Comparison of ENCODE assay signal across 20 mouse cellular contexts in genomic region chr4:58712166-58712565, GRCm38 (mm10).
DNase-seq lines count a peak whose midpoint lies in the region; ATAC-seq and TF ChIP-seq lines count a peak whose summit lies in the region.
"Had no signal": no experiment of that assay in that cellular context is flagged by ENCODE, and none has a peak within 500 bp of the region (broad histone marks: within the 10 kb centered on the region; RNA-seq: fewer than 3 reads in every experiment).

No protein-coding gene starts in this region.

- peaks cover 48% of the 10 kb centered on the region for H3K4me1 ChIP-seq in limb, embryonic 10.5 days
- peaks cover 45% of the 10 kb centered on the region for H3K4me1 ChIP-seq in limb, embryonic 12.5 days (replicated peaks)
- H3K4me1 ChIP-seq in cerebellum, adult 2 months (ENCODE audit: control insufficient read depth, insufficient read depth, low read length), result no peaks in the 10 kb centered on the region
- H3K4me1 ChIP-seq: forebrain, embryonic 15.5 days had no signal

- H3K4me2 ChIP-seq in limb, embryonic 12.5 days, result no peak overlapping the region; the same call in 1 of the 2 replicates
- H3K4me2 ChIP-seq: embryonic facial prominence, embryonic 12.5 days; forebrain, embryonic 13.5 days; forebrain, embryonic 15.5 days had no signal

- no peak for TF ChIP-seq POLR2A in cerebellum, adult 2 months (IDR thresholded peaks at IDR 0.05; ENCODE audit: borderline replicate concordance, insufficient read depth, low read length)

- 46% methylated on average over 10 of the region's 10 CpGs for WGBS in limb, embryonic 10.5 days
- 26% methylated on average over 10 of the region's 10 CpGs for WGBS in limb, embryonic 12.5 days
- WGBS in cerebellum, adult 2 months, result 85% methylated on average over 10 of the region's 10 CpGs

- DNase-seq in forelimb bud, embryonic 11.5 days (ENCODE audit: low read depth, low spot score), result peak; percentile 60
- DNase-seq in limb, embryonic 10.5 days (ENCODE audit: low spot score), result peak; percentile 42
- DNase-seq in retina, embryonic 14.5 days (ENCODE audit: low spot score), result peak; percentile 37
- DNase-seq in kidney, postnatal 25 days, result no peak
- DNase-seq in spleen, adult 12 weeks (ENCODE audit: low spot score), result no peak
- DNase-seq in cerebellum, adult 2 months, result no peak
- no peak for DNase-seq in urinary bladder, postnatal 36 days (ENCODE audit: low spot score in 2 of 2)
- DNase-seq: adrenal gland, adult 2 months; adrenal gland, postnatal 10 days; adrenal gland, postnatal 25 days; cerebellum, adult 11 months; cerebellum, adult 18-20 months; cerebellum, adult 9-10 months; cerebellum, postnatal 10 days; cerebellum, postnatal 25 days had no signal

- no peaks in the 10 kb centered on the region for H3K27me3 ChIP-seq in limb, embryonic 10.5 days (ENCODE audit: low read depth, poor library complexity, severe bottlenecking)
- no peaks in the 10 kb centered on the region for H3K27me3 ChIP-seq in limb, embryonic 12.5 days
- H3K27me3 ChIP-seq in cerebellum, adult 2 months (ENCODE audit: control insufficient read depth, insufficient read depth, low read length), result no peaks in the 10 kb centered on the region
- H3K27me3 ChIP-seq: embryonic facial prominence, embryonic 12.5 days; forebrain, embryonic 13.5 days; forebrain, embryonic 15.5 days had no signal

- H3K27ac ChIP-seq in limb, embryonic 10.5 days, result peak overlapping the region; percentile 77
- H3K27ac ChIP-seq in limb, embryonic 12.5 days, result peak overlapping the region; percentile 59
- no peak overlapping the region for H3K27ac ChIP-seq in cerebellum, adult 2 months (ENCODE audit: insufficient read depth, low read length)
- H3K27ac ChIP-seq: embryonic facial prominence, embryonic 10.5 days; embryonic facial prominence, embryonic 12.5 days; forebrain, embryonic 13.5 days; forebrain, embryonic 15.5 days had no signal

- no peak overlapping the region for H3K4me3 ChIP-seq in limb, embryonic 10.5 days
- H3K4me3 ChIP-seq in limb, embryonic 12.5 days (replicated peaks), result no peak overlapping the region
- no peak overlapping the region for H3K4me3 ChIP-seq in cerebellum, adult 2 months (replicated peaks; ENCODE audit: insufficient read depth, low read depth, low read length)
- H3K4me3 ChIP-seq: embryonic facial prominence, embryonic 10.5 days; embryonic facial prominence, embryonic 12.5 days; forebrain, embryonic 13.5 days; forebrain, embryonic 15.5 days had no signal

- H3K9ac ChIP-seq in limb, embryonic 12.5 days (replicated peaks), result no peak overlapping the region
- H3K9ac ChIP-seq: embryonic facial prominence, embryonic 12.5 days; forebrain, embryonic 13.5 days; forebrain, embryonic 15.5 days had no signal

- TF ChIP-seq CTCF in cerebellum, adult 2 months (IDR thresholded peaks at IDR 0.05; ENCODE audit: borderline replicate concordance, insufficient read depth, low read depth, low read length), result no peak

- H3K36me3 ChIP-seq in limb, embryonic 10.5 days, result no peaks in the 10 kb centered on the region
- no peaks in the 10 kb centered on the region for H3K36me3 ChIP-seq in limb, embryonic 12.5 days
- H3K36me3 ChIP-seq: embryonic facial prominence, embryonic 10.5 days; embryonic facial prominence, embryonic 12.5 days; forebrain, embryonic 15.5 days had no signal

- H3K9me3 ChIP-seq in limb, embryonic 10.5 days (replicated peaks), result no peaks in the 10 kb centered on the region
- 0 out of 2 replicates have a peak, but pooled peaks cover 5% of the 10 kb centered on the region for H3K9me3 ChIP-seq in limb, embryonic 12.5 days

- no peak for ATAC-seq in limb, embryonic 12.5 days (ENCODE audit: insufficient number of reproducible peaks, insufficient read depth, low FRiP score, low TSS enrichment, low read depth)
- ATAC-seq: forebrain, embryonic 13.5 days; forebrain, embryonic 15.5 days had no signal

Comparison
In these comparisons a context has a peak if more than half of its experiments do, and no peak if none do; other contexts are left out.
1. DNase-seq: peak in forelimb bud, embryonic 11.5 days (single experiment), limb, embryonic 10.5 days (single experiment) and retina, embryonic 14.5 days (single experiment); none in kidney, postnatal 25 days (0 of 2), spleen, adult 12 weeks (single experiment), cerebellum, adult 2 months (0 of 2) and urinary bladder, postnatal 36 days (0 of 2).